Mouse (Mus musculus) testis, adult 2 months (tissue): ENCODE measurements around the gene Zfp423. TPM values are rescaled to one million over a fixed set of nuclear protein-coding genes. Genes with fewer than 3 reads are reported as not detected.

Experiments
- H3K27ac ChIP-seq: fragments of 200-500 bp; 2 replicates; pipeline ENCODE4 v1.5.1; 2012; ENCODE audit warnings: low read depth, low read length; ENCODE audit not compliant: control insufficient read depth, insufficient read depth
- H3K27me3 ChIP-seq: fragments of 200-500 bp; 2 replicates; pipeline ENCODE4 v1.6.1; 2012; ENCODE audit warnings: mild to moderate bottlenecking, low read length, moderate library complexity; ENCODE audit not compliant: control insufficient read depth, insufficient read depth
- H3K36me3 ChIP-seq: fragments of 200-500 bp; 2 replicates; pipeline ENCODE4 v1.6.1; 2012; ENCODE audit warnings: mild to moderate bottlenecking, low read length; ENCODE audit not compliant: control insufficient read depth, insufficient read depth
- H3K4me1 ChIP-seq: fragments of 200-500 bp; 2 replicates; pipeline ENCODE4 v1.6.1; 2012; ENCODE audit warnings: low read length; ENCODE audit not compliant: control insufficient read depth, insufficient read depth
- H3K4me3 ChIP-seq: fragments of 200-500 bp; 2 replicates; pipeline ENCODE4 v1.5.1; 2012; ENCODE audit warnings: low read depth, mild to moderate bottlenecking, low read length, moderate library complexity, mixed read lengths; ENCODE audit not compliant: control insufficient read depth
- CTCF ChIP-seq: fragments of 200-500 bp; IDR thresholded peaks from 2 replicates; pipeline ENCODE4 v1.5.1; 2012; ENCODE audit warnings: low read depth, mild to moderate bottlenecking, inconsistent platforms, low read length, moderate library complexity; ENCODE audit not compliant: control insufficient read depth, insufficient read depth, insufficient replicate concordance
- POLR2A ChIP-seq: fragments of 200-500 bp; IDR thresholded peaks from 2 replicates; pipeline ENCODE4 v1.6.1; 2012; ENCODE audit warnings: low read depth, mild to moderate bottlenecking, inconsistent platforms, low read length, moderate library complexity; ENCODE audit not compliant: control insufficient read depth
- polyA plus RNA-seq: library from polyadenylated mRNA; depleted of rRNA; stranded (reverse); fragments of >200 nt; gene quantifications from 2 replicates; pipeline ENCODE4 v1.2.3, GENCODE M21; 2012

The Zfp423 gene
- polyA plus RNA-seq, 1 experiment: 7.2 TPM

- Histone ChIP-seq H3K36me3 (no peaks in the 10 kb centered on the region), H3K27me3 (no peaks in the 10 kb centered on the region), H3K4me3 (no peak overlapping the region), H3K4me1 (no peaks in the 10 kb centered on the region), H3K27ac (no peak overlapping the region)
- no peak for TF ChIP-seq CTCF
- no peak for TF ChIP-seq POLR2A
These were observed 236.4 kb downstream of the Zfp423 start for GRCm38 (mm10) chr8:87723015-87723414.

GRCm38 (mm10) chr8:87719137-87719815, 240.1 kb downstream of the Zfp423 start:
- H3K4me3 ChIP-seq: no peak overlapping the region
- H3K36me3 ChIP-seq: no peaks in the 10 kb centered on the region
- H3K27ac ChIP-seq: no peak overlapping the region
- H3K27me3 ChIP-seq: no peaks in the 10 kb centered on the region
- H3K4me1 ChIP-seq: no peaks in the 10 kb centered on the region
- TF ChIP-seq POLR2A (no peak), CTCF (no peak)

DNA sequence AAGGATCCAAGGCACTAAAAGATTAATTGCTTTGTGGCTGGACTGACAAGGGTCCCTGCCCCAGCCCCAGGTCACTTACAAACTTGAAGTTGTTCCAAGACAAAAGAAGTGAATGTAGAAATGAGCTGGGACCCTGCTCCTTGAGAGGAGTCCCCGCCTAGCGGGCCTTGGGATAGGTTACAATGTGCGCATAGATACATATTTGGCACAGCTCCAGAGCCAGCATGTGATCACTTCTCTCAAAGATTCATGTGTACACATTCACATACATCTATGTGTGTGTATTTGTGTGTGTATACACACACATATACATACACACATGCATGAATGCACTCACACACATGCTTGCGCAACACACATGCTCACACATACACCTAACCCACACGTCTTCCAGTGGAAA, 241.9 kb downstream of the Zfp423 start:
- no peak overlapping the region for H3K27ac ChIP-seq
- no peaks in the 10 kb centered on the region for H3K4me1 ChIP-seq
- H3K36me3 ChIP-seq: no peaks in the 10 kb centered on the region
- TF ChIP-seq CTCF: no peak
- no peak for TF ChIP-seq POLR2A
- H3K4me3 ChIP-seq: no peak overlapping the region
- H3K27me3 ChIP-seq: no peaks in the 10 kb centered on the region

GRCm38 (mm10) chr8:87716726-87717248, 242.6 kb downstream of the Zfp423 start:
- Histone ChIP-seq H3K27me3 (no peaks in the 10 kb centered on the region), H3K4me3 (no peak overlapping the region), H3K4me1 (no peaks in the 10 kb centered on the region), H3K27ac (no peak overlapping the region), H3K36me3 (no peaks in the 10 kb centered on the region)
- TF ChIP-seq CTCF (no peak), POLR2A (no peak)

DNA sequence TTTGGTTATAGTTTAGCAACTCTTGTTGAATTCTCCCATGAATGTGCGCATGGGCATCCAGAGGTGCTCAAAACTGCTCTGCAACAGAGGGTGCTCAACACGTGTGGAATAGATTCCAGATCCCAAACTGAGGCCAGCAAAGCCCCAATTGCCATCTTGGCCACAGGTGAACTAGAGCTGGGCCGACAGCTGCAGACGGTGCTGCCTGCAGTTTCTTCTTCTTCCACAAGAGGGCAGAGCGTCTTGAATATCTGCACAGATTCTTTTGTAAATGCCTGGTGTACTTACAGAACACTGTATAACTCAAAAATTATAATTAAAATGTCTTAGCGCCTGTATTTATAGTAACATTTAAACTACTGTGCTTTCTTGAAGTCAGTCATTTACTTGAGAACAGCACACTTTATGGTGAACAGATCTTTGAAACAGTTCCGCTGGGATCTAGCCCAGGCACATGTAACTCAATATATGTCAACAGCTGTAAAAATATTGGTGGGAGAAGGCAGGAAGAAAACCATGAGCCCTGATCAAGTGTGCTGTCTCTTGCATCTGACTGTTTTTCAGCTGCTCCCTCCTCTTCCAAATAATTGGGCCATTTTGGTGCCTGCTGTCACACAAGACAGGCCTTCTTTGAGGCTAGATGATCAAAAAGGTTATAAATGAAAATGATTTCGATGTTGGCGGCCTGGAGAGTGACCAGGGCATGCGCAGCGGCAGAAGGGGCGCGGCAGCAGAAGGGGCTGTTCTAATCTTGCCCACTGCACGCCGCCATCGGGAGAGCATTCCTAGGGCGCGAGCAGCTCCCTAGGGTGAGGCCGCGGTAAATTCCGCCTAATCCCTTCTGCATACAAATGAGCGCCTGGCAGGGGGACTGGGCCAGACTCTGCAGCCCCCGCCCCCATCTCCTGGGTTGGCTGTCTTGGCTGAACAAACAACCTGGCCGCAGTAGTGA, 243.4 kb downstream of the Zfp423 start:
- TF ChIP-seq CTCF (peak; percentile 83; the same call in 1 of the 2 replicates), POLR2A (no peak)
- H3K36me3 ChIP-seq: no peaks in the 10 kb centered on the region
- H3K27me3 ChIP-seq: no peaks in the 10 kb centered on the region
- H3K27ac ChIP-seq: no peak overlapping the region
- H3K4me3 ChIP-seq: no peak overlapping the region
- no peaks in the 10 kb centered on the region for H3K4me1 ChIP-seq

DNA sequence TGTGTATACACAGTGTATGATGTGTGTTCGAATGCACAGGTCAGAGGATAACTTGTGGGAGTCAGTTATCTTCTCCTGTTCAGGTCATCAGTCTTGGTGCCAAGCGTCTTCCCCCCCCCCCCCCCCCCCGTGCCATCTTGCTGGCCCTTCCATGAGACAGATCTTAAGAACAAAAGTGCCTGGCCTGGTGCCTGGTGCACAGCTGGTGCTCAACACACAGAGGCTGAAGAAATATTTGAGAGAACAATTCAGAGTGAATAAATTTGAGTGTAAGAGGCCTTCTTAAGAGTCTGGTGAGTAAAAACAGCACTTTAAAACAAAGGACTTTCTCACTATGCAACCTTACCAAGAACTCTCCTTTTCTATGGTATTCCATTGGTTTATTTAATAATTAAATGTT, 245.4 kb downstream of the Zfp423 start:
- Histone ChIP-seq H3K27ac (no peak overlapping the region), H3K4me3 (no peak overlapping the region), H3K4me1 (no peaks in the 10 kb centered on the region), H3K36me3 (no peaks in the 10 kb centered on the region), H3K27me3 (no peaks in the 10 kb centered on the region)
- TF ChIP-seq CTCF: no peak
- TF ChIP-seq POLR2A: no peak

- Histone ChIP-seq H3K27ac (no peak overlapping the region), H3K27me3 (no peaks in the 10 kb centered on the region), H3K36me3 (no peaks in the 10 kb centered on the region), H3K4me1 (no peaks in the 10 kb centered on the region), H3K4me3 (no peak overlapping the region)
- TF ChIP-seq POLR2A (no peak), CTCF (no peak)
These were observed 247.4 kb downstream of the Zfp423 start for GRCm38 (mm10) chr8:87711955-87712354.
